Mouse (Mus musculus) MEL (cell line): ENCODE results near the gene Radil. TPM values are rescaled to one million over a fixed set of nuclear protein-coding genes. Genes with fewer than 3 reads are reported as not detected.

Source experiments
- DNase-seq: peaks from one replicate; pipeline ENCODE4 v3.0.0; 2011; ENCODE audit warnings: low read depth, low spot score
- H3K27ac ChIP-seq: 2 replicates; pipeline ENCODE4 v1.5.1; 2012; ENCODE audit warnings: low read depth, mild to moderate bottlenecking, control low read depth, low read length, moderate library complexity; ENCODE audit not compliant: control insufficient read depth
- H3K27me3 ChIP-seq, 2 experiments: fragments of 150-350 bp in 1 of 2; sonication (generic) in 1 of 2; 2 replicates each; pipeline ENCODE4 v1.6.1; 2012; ENCODE audit warnings: low read length in 2 of 2, mild to moderate bottlenecking in 2 of 2, improper control_type of control experiment in 1 of 2, moderate library complexity in 1 of 2; ENCODE audit not compliant: insufficient read depth in 2 of 2, control insufficient read depth in 1 of 2
- H3K36me3 ChIP-seq, 2 experiments: 2 replicates each; pipeline ENCODE4 v1.6.1; 2012 to 2014; ENCODE audit warnings: low read length in 2 of 2, improper control_type of control experiment in 1 of 2, inconsistent platforms in 1 of 2, mild to moderate bottlenecking in 1 of 2; ENCODE audit not compliant: insufficient read depth in 2 of 2, control insufficient read depth in 1 of 2
- H3K4me1 ChIP-seq, 2 experiments: fragments of 150-350 bp in 1 of 2; sonication (generic) in 1 of 2; 2 replicates each; pipeline ENCODE4 v1.6.1; 2012; ENCODE audit warnings: low read length in 2 of 2, improper control_type of control experiment in 1 of 2, mild to moderate bottlenecking in 1 of 2; ENCODE audit not compliant: insufficient read depth in 2 of 2, control insufficient read depth in 1 of 2
- H3K4me3 ChIP-seq, 2 experiments: fragments of 150-350 bp in 1 of 2; sonication (generic) in 1 of 2; 2 replicates each; pipeline ENCODE4 v1.5.1; 2012; ENCODE audit warnings: low read depth in 2 of 2, low read length in 2 of 2, mild to moderate bottlenecking in 2 of 2, moderate library complexity in 2 of 2, control low read depth in 1 of 2, improper control_type of control experiment in 1 of 2; ENCODE audit not compliant: control insufficient read depth in 1 of 2, insufficient read depth in 1 of 2
- H3K79me2 ChIP-seq: 2 replicates; pipeline ENCODE4 v1.6.1; 2012; ENCODE audit warnings: mild to moderate bottlenecking, low read length, moderate library complexity; ENCODE audit not compliant: control insufficient read depth, poor library complexity, insufficient read depth
- H3K9ac ChIP-seq: 2 replicates; pipeline ENCODE4 v1.6.1; 2012; ENCODE audit warnings: low read depth, mild to moderate bottlenecking, control low read depth, low read length, moderate library complexity; ENCODE audit not compliant: control insufficient read depth, poor library complexity, severe bottlenecking
- H3K9me3 ChIP-seq: fragments of 150-350 bp; sonication (generic); replicated peaks from 2 replicates; pipeline ENCODE4 v1.6.1; 2012; ENCODE audit warnings: mild to moderate bottlenecking, low read length, improper control_type of control experiment, moderate library complexity; ENCODE audit not compliant: insufficient read depth
- CHD1 ChIP-seq: IDR thresholded peaks from 2 replicates; pipeline ENCODE4 v1.6.1; 2012; ENCODE audit warnings: low read depth, mild to moderate bottlenecking, inconsistent platforms, low read length, improper control_type of control experiment
- CHD2 ChIP-seq: IDR thresholded peaks from 2 replicates; pipeline ENCODE4 v1.6.1; 2011; ENCODE audit warnings: low read length, improper control_type of control experiment
- ELF1 ChIP-seq: IDR thresholded peaks from 2 replicates; pipeline ENCODE4 v1.6.1; 2014; ENCODE audit warnings: low read depth, mild to moderate bottlenecking, inconsistent platforms, low read length, improper control_type of control experiment, moderate library complexity
- EP300 ChIP-seq, 2 experiments: IDR thresholded peaks; 2 replicates each; pipeline ENCODE4 v1.6.1; 2011; ENCODE audit warnings: improper control_type of control experiment in 2 of 2, low read length in 2 of 2, low read depth in 1 of 2, mild to moderate bottlenecking in 1 of 2
- HCFC1 ChIP-seq: IDR thresholded peaks from 2 replicates; pipeline ENCODE4 v1.6.1; 2012; ENCODE audit warnings: low read depth, mild to moderate bottlenecking, inconsistent platforms, low read length, improper control_type of control experiment, moderate library complexity
- JUND ChIP-seq: IDR thresholded peaks from 2 replicates; pipeline ENCODE4 v1.6.1; 2011; ENCODE audit warnings: low read depth, mild to moderate bottlenecking, improper control_type of control experiment, low read length
- MAX ChIP-seq: IDR thresholded peaks from 2 replicates; pipeline ENCODE4 v1.6.1; 2011; ENCODE audit warnings: low read length, improper control_type of control experiment
- MAZ ChIP-seq: IDR thresholded peaks from 2 replicates; pipeline ENCODE4 v1.6.1; 2012; ENCODE audit warnings: low read depth, mild to moderate bottlenecking, inconsistent platforms, low read length, improper control_type of control experiment
- MEF2A ChIP-seq: IDR thresholded peaks from 2 replicates; pipeline ENCODE4 v1.6.1; 2014; ENCODE audit warnings: low read depth, mild to moderate bottlenecking, inconsistent platforms, low read length, improper control_type of control experiment; ENCODE audit not compliant: poor library complexity, insufficient replicate concordance, severe bottlenecking; ENCODE audit errors: extremely low read depth
- MXI1 ChIP-seq: IDR thresholded peaks from 2 replicates; pipeline ENCODE4 v1.6.1; 2011; ENCODE audit warnings: mild to moderate bottlenecking, low read depth, low read length, improper control_type of control experiment
- MYC ChIP-seq: IDR thresholded peaks from 2 replicates; pipeline ENCODE4 v1.6.1; 2011; ENCODE audit warnings: low read depth, mild to moderate bottlenecking, low read length, improper control_type of control experiment, moderate library complexity
- NELFE ChIP-seq: IDR thresholded peaks from 2 replicates; pipeline ENCODE4 v1.6.1; 2011; ENCODE audit warnings: low read depth, low read length, improper control_type of control experiment
- NRF1 ChIP-seq: IDR thresholded peaks from 2 replicates; pipeline ENCODE4 v1.6.1; 2014; ENCODE audit warnings: low read depth, mild to moderate bottlenecking, inconsistent platforms, low read length, improper control_type of control experiment, moderate library complexity; ENCODE audit not compliant: poor library complexity, insufficient read depth, severe bottlenecking
- POLR2AphosphoS2 ChIP-seq: IDR thresholded peaks from 2 replicates; pipeline ENCODE4 v1.6.1; 2011; ENCODE audit warnings: low read length, improper control_type of control experiment
- RAD21 ChIP-seq: IDR thresholded peaks from 2 replicates; pipeline ENCODE4 v1.6.1; 2011; ENCODE audit warnings: mild to moderate bottlenecking, low read depth, low read length, improper control_type of control experiment
- TAL1 ChIP-seq: IDR thresholded peaks from 2 replicates; pipeline ENCODE4 v1.6.1; 2012; ENCODE audit warnings: mild to moderate bottlenecking, inconsistent platforms, low read length, moderate library complexity, mixed read lengths
- TCF12 ChIP-seq: IDR thresholded peaks from 2 replicates; pipeline ENCODE4 v1.6.1; 2014; ENCODE audit warnings: low read depth, mild to moderate bottlenecking, inconsistent platforms, low read length, improper control_type of control experiment, moderate library complexity
- UBTF ChIP-seq: IDR thresholded peaks from 2 replicates; pipeline ENCODE4 v1.6.1; 2012; ENCODE audit warnings: low read depth, mild to moderate bottlenecking, inconsistent platforms, low read length, improper control_type of control experiment, moderate library complexity, borderline replicate concordance; ENCODE audit not compliant: insufficient read depth
- USF1 ChIP-seq: IDR thresholded peaks from 2 replicates; pipeline ENCODE4 v1.6.1; 2014; ENCODE audit warnings: low read depth, mild to moderate bottlenecking, inconsistent platforms, low read length, improper control_type of control experiment, moderate library complexity
- USF2 ChIP-seq, 2 experiments: IDR thresholded peaks; 2 replicates each; pipeline ENCODE4 v1.6.1; 2011 to 2012; ENCODE audit warnings: improper control_type of control experiment in 2 of 2, low read length in 2 of 2, borderline replicate concordance in 1 of 2, inconsistent platforms in 1 of 2, low read depth in 1 of 2, mild to moderate bottlenecking in 1 of 2; ENCODE audit not compliant: insufficient read depth in 1 of 2
- ZC3H11A ChIP-seq: IDR thresholded peaks from 2 replicates; pipeline ENCODE4 v1.6.1; 2012; ENCODE audit warnings: low read depth, mild to moderate bottlenecking, inconsistent platforms, low read length, improper control_type of control experiment
- ZMIZ1 ChIP-seq: IDR thresholded peaks from 2 replicates; pipeline ENCODE4 v1.6.1; 2012; ENCODE audit warnings: low read depth, mild to moderate bottlenecking, inconsistent platforms, low read length, improper control_type of control experiment, moderate library complexity
- polyA plus RNA-seq, 2 experiments: library from polyadenylated mRNA; stranded (reverse) in 1 of 2; unstranded in 1 of 2; fragments of >175 nt in 1 of 2; fragments of >200 nt in 1 of 2; gene quantifications; 2 replicates each; pipeline versions ENCODE4 v1.2.1 to v1.2.4; 2012; ENCODE audit warnings: low replicate concordance in 2 of 2, low read depth in 1 of 2; ENCODE audit not compliant: insufficient read length in 2 of 2, insufficient read depth in 1 of 2, missing spikeins in 1 of 2
- total RNA-seq: library from RNA; depleted of rRNA; stranded (reverse); fragments of 300-350 nt; gene quantifications from 2 replicates; pipeline ENCODE4 v1.2.3, GENCODE M21; 2012

Radil gene
- total and polyA plus RNA-seq, 3 experiments: 0.07 to 0.27 TPM; not detected in 1

DNA sequence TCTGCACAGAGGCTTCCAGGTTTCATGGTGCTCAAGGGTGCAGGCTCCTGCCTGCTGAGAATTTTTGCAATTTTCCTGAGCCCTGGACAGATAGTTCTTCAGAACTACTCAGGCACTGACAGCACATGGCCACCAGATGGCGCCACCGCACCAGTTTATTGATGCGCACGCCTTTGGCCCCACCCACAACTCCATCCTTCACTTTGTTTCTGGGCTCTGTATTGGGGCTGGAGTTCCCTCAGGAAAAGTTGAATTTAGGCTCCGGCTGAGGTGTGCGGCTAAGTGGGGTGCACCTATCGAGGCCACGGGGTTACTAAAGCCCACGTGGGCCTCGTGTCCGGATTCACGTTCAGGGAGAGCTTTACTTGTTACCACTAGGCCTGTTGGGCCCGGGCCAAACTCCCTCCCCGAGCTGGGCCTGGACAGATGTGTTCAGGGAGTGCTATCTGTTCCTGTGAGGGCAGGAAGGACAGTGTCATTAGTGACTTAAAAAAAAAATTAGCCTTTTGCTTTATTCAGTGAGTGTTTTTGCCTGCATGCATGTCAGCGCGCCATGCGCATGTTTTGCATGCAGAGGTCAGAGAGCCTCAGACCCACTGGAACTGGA, 72.0 kb downstream of the Radil start (continued):
- TF ChIP-seq MEF2A: no peak
- no peak for TF ChIP-seq TCF12
- TF ChIP-seq TAL1: no peak
- TF ChIP-seq JUND: no peak
- no peak for TF ChIP-seq NELFE
- peak; percentile 71 for TF ChIP-seq MXI1
- no peak for TF ChIP-seq ELF1
- no peak for TF ChIP-seq EP300 (IDR thresholded peaks at IDR 0.05; ENCODE audit: low read depth in 1 of 2, low read length in 2 of 2)
- TF ChIP-seq, all 39 proteins: peak for 9

DNA sequence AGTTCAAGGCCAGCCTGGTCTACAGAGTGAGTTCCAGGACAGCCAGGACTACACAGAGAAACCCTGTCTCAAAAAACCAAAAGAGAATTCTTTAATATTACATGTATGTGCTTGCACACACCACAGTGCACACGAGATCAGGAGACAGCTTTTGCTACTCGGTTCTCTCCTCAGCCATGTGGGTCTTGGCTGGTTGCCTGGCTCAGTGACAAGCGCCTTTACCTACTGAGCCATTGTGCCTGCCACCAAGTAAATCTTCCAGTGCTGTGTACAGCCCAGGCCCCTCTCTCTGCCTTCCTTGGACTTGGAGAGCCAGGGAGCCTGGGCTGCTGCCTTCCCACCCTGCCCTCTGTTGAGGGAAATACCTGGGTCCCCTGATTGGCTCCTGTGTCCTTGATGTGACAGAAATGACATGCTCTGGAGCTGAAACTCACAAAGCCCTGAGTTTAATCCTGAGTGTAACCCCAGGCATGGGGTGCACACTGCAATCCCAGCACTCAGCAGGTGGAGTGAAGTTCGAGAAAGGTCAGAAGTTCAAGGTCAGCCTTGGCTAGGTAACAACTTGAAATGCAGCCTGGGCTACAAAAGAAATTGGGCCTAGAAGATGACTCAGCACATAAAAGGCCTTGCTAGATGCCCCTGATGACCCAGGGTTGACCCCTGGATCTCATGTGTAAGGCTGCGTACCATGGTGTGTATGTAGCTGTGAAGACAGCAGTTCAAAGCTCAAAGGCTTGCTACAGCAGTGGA, 72.9 kb downstream of the Radil start:
- H3K79me2 ChIP-seq: no peaks in the 10 kb centered on the region
- peak; percentile 17 for DNase-seq
- H3K4me3 ChIP-seq: no peak overlapping the region
- H3K27me3 ChIP-seq: no peaks in the 10 kb centered on the region
- H3K9ac ChIP-seq: no peak overlapping the region
- TF ChIP-seq NRF1 (no peak), MYC (no peak), MEF2A (no peak), CHD1 (no peak), MAX (no peak), RAD21 (no peak), ZC3H11A (no peak), POLR2AphosphoS2 (no peak), HCFC1 (no peak), TCF12 (no peak), ZMIZ1 (no peak), USF1 (no peak), MAZ (no peak), USF2 (IDR thresholded peaks at IDR 0.05; ENCODE audit: borderline replicate concordance in 1 of 2, insufficient read depth in 1 of 2, low read depth in 1 of 2, low read length in 2 of 2) (no peak), UBTF (no peak), CHD2 (no peak)
- H3K4me1 ChIP-seq: no peaks in the 10 kb centered on the region
- H3K9me3 ChIP-seq: no peaks in the 10 kb centered on the region
- no peaks in the 10 kb centered on the region for H3K36me3 ChIP-seq
- no peak overlapping the region for H3K27ac ChIP-seq
